Mouse (Mus musculus): ENCODE measurements around the gene Cage1. TPM values are rescaled to one million over a fixed set of nuclear protein-coding genes. Genes with fewer than 3 reads are reported as not detected.

Gene Cage1
- polyA plus RNA-seq, 1 experiment: not detected

GRCm38 (mm10) chr13:37992638-37993371, 44.1 kb downstream of the Cage1 start:
- no peak for TF ChIP-seq GATA1 (IDR thresholded peaks at IDR 0.05; ENCODE audit: borderline replicate concordance, low read length)
- no peak for TF ChIP-seq FLI1 (IDR thresholded peaks at IDR 0.05; ENCODE audit: low read length)
- no peaks in the 10 kb centered on the region for H3K27me3 ChIP-seq (replicated peaks)

GRCm38 (mm10) chr13:37989701-37990100, 47.2 kb downstream of the Cage1 start:
- no peaks in the 10 kb centered on the region for H3K9me3 ChIP-seq
- peaks cover 68% of the 10 kb centered on the region for H3K36me3 ChIP-seq (replicated peaks; ENCODE audit: low read length)
- peaks cover 44% of the 10 kb centered on the region for H3K4me1 ChIP-seq
- no peak for TF ChIP-seq FLI1 (IDR thresholded peaks at IDR 0.05; ENCODE audit: low read length)
- no peak for TF ChIP-seq GATA1 (IDR thresholded peaks at IDR 0.05; ENCODE audit: borderline replicate concordance, low read length)
- H3K27me3 ChIP-seq (replicated peaks): no peaks in the 10 kb centered on the region
- H3K4me3 ChIP-seq (replicated peaks): peak overlapping the region; percentile 17

More at GRCm38 (mm10) chr13:37992638-37993371, 44.1 kb downstream of the Cage1 start:
- Histone ChIP-seq H3K4me1 (peaks cover 35% of the 10 kb centered on the region), H3K4me3 (replicated peaks) (peak overlapping the region; percentile 98), H3K9me3 (no peaks in the 10 kb centered on the region), H3K36me3 (replicated peaks; ENCODE audit: low read length) (peaks cover 37% of the 10 kb centered on the region)

- peaks cover 99% of the 10 kb centered on the region for H3K36me3 ChIP-seq (replicated peaks; ENCODE audit: low read length)
- no peaks in the 10 kb centered on the region for H3K27me3 ChIP-seq (replicated peaks)
- no peak overlapping the region for H3K4me3 ChIP-seq (replicated peaks)
- no peaks in the 10 kb centered on the region for H3K9me3 ChIP-seq
- TF ChIP-seq GATA1 (IDR thresholded peaks at IDR 0.05; ENCODE audit: borderline replicate concordance, low read length) (no peak), FLI1 (IDR thresholded peaks at IDR 0.05; ENCODE audit: low read length) (no peak)
- peaks cover 34% of the 10 kb centered on the region for H3K4me1 ChIP-seq
Measured at GRCm38 (mm10) chr13:37986166-37986565, 50.7 kb downstream of the Cage1 start.

- TF ChIP-seq GATA1 (IDR thresholded peaks at IDR 0.05; ENCODE audit: borderline replicate concordance, low read length) (no peak), FLI1 (IDR thresholded peaks at IDR 0.05; ENCODE audit: low read length) (no peak)
- H3K36me3 ChIP-seq (replicated peaks; ENCODE audit: low read length): peaks cover 99% of the 10 kb centered on the region
- no peak overlapping the region for H3K4me3 ChIP-seq (replicated peaks)
- H3K27me3 ChIP-seq (replicated peaks): no peaks in the 10 kb centered on the region
- H3K9me3 ChIP-seq: no peaks in the 10 kb centered on the region
- H3K4me1 ChIP-seq: peaks cover 14% of the 10 kb centered on the region
Measured at GRCm38 (mm10) chr13:37981063-37981462, 55.8 kb downstream of the Cage1 start.

GRCm38 (mm10) chr13:37980346-37980745, 56.5 kb downstream of the Cage1 start:
- Histone ChIP-seq H3K4me1 (peaks cover 14% of the 10 kb centered on the region), H3K4me3 (replicated peaks) (no peak overlapping the region), H3K27me3 (replicated peaks) (no peaks in the 10 kb centered on the region), H3K9me3 (no peaks in the 10 kb centered on the region), H3K36me3 (replicated peaks; ENCODE audit: low read length) (peaks cover 99% of the 10 kb centered on the region)
- TF ChIP-seq FLI1 (IDR thresholded peaks at IDR 0.05; ENCODE audit: low read length) (no peak), GATA1 (IDR thresholded peaks at IDR 0.05; ENCODE audit: borderline replicate concordance, low read length) (no peak)

GRCm38 (mm10) chr13:37979506-37979905, 57.4 kb downstream of the Cage1 start:
- Histone ChIP-seq H3K27me3 (replicated peaks) (no peaks in the 10 kb centered on the region), H3K4me1 (peaks cover 14% of the 10 kb centered on the region), H3K36me3 (replicated peaks; ENCODE audit: low read length) (peaks cover 99% of the 10 kb centered on the region), H3K4me3 (replicated peaks) (no peak overlapping the region), H3K9me3 (no peaks in the 10 kb centered on the region)
- TF ChIP-seq FLI1 (IDR thresholded peaks at IDR 0.05; ENCODE audit: low read length) (no peak), GATA1 (IDR thresholded peaks at IDR 0.05; ENCODE audit: borderline replicate concordance, low read length) (no peak)

- no peak for TF ChIP-seq FLI1 (IDR thresholded peaks at IDR 0.05; ENCODE audit: low read length)
- no peak for TF ChIP-seq GATA1 (IDR thresholded peaks at IDR 0.05; ENCODE audit: borderline replicate concordance, low read length)
- no peaks in the 10 kb centered on the region for H3K9me3 ChIP-seq
- H3K4me3 ChIP-seq (replicated peaks): no peak overlapping the region
- peaks cover 18% of the 10 kb centered on the region for H3K4me1 ChIP-seq
- peaks cover 93% of the 10 kb centered on the region for H3K36me3 ChIP-seq (replicated peaks; ENCODE audit: low read length)
- H3K27me3 ChIP-seq (replicated peaks): no peaks in the 10 kb centered on the region
Measured at GRCm38 (mm10) chr13:37974731-37975130, 62.1 kb downstream of the Cage1 start.

GRCm38 (mm10) chr13:37974036-37974435, 62.8 kb downstream of the Cage1 start:
- Histone ChIP-seq H3K27me3 (replicated peaks) (no peaks in the 10 kb centered on the region), H3K36me3 (replicated peaks; ENCODE audit: low read length) (peaks cover 87% of the 10 kb centered on the region), H3K9me3 (no peaks in the 10 kb centered on the region), H3K4me3 (replicated peaks) (no peak overlapping the region), H3K4me1 (peaks cover 22% of the 10 kb centered on the region)
- TF ChIP-seq FLI1 (IDR thresholded peaks at IDR 0.05; ENCODE audit: low read length): no peak
- no peak for TF ChIP-seq GATA1 (IDR thresholded peaks at IDR 0.05; ENCODE audit: borderline replicate concordance, low read length)

- Histone ChIP-seq H3K27me3 (replicated peaks) (no peaks in the 10 kb centered on the region), H3K9me3 (no peaks in the 10 kb centered on the region), H3K4me1 (peaks cover 32% of the 10 kb centered on the region), H3K36me3 (replicated peaks; ENCODE audit: low read length) (peaks cover 57% of the 10 kb centered on the region), H3K4me3 (replicated peaks) (no peak overlapping the region)
- TF ChIP-seq GATA1 (IDR thresholded peaks at IDR 0.05; ENCODE audit: borderline replicate concordance, low read length) (no peak), FLI1 (IDR thresholded peaks at IDR 0.05; ENCODE audit: low read length) (no peak)
Measured at GRCm38 (mm10) chr13:37970887-37971530, 65.9 kb downstream of the Cage1 start.

GRCm38 (mm10) chr13:37969988-37970387, 66.9 kb downstream of the Cage1 start:
- Histone ChIP-seq H3K4me3 (replicated peaks) (no peak overlapping the region), H3K36me3 (replicated peaks; ENCODE audit: low read length) (peaks cover 47% of the 10 kb centered on the region), H3K4me1 (peaks cover 42% of the 10 kb centered on the region), H3K9me3 (no peaks in the 10 kb centered on the region), H3K27me3 (replicated peaks) (no peaks in the 10 kb centered on the region)
- TF ChIP-seq FLI1 (IDR thresholded peaks at IDR 0.05; ENCODE audit: low read length) (no peak), GATA1 (IDR thresholded peaks at IDR 0.05; ENCODE audit: borderline replicate concordance, low read length) (no peak)
